Mouse (Mus musculus) bone marrow macrophage, adult 2 months (primary cell): Measurements from ENCODE around the gene Mlana. TPM values are rescaled to one million over a fixed set of nuclear protein-coding genes. Genes with fewer than 3 reads are reported as not detected.

Experiments used
- H3K27ac ChIP-seq: 2 replicates; pipeline ENCODE4 v1.5.1; 2012; ENCODE audit warnings: low read depth, low read length; ENCODE audit not compliant: insufficient read depth
- H3K4me1 ChIP-seq: 2 replicates; pipeline ENCODE4 v1.6.1; 2012; ENCODE audit warnings: low read length; ENCODE audit not compliant: control insufficient read depth, insufficient read depth
- H3K4me3 ChIP-seq: 2 replicates; pipeline ENCODE4 v1.5.1; 2012; ENCODE audit warnings: mild to moderate bottlenecking, low read length, moderate library complexity; ENCODE audit not compliant: insufficient read depth
- CTCF ChIP-seq: IDR thresholded peaks from 2 replicates; pipeline ENCODE4 v1.5.1; 2012; ENCODE audit warnings: low read depth, mild to moderate bottlenecking, low read length, moderate library complexity
- POLR2A ChIP-seq: IDR thresholded peaks from 2 replicates; pipeline ENCODE4 v1.6.1; 2012; ENCODE audit warnings: mild to moderate bottlenecking, low read depth, low read length, borderline replicate concordance
- polyA plus RNA-seq: library from polyadenylated mRNA; stranded (reverse); fragments of >200 nt; gene quantifications from 2 replicates; pipeline ENCODE4 v1.2.4, GENCODE M21; 2012; ENCODE audit not compliant: missing spikeins, insufficient read depth, insufficient read length

Gene Mlana
- polyA plus RNA-seq, 1 experiment: not detected

- TF ChIP-seq POLR2A (no peak), CTCF (no peak)
- no peak overlapping the region for H3K4me3 ChIP-seq
- H3K27ac ChIP-seq: no peak overlapping the region
- peaks cover 3% of the 10 kb centered on the region; the same call in 1 of the 2 replicates for H3K4me1 ChIP-seq
These were observed 784 bp upstream of the Mlana start for GRCm38 (mm10) chr19:29696840-29697239.

- Histone ChIP-seq H3K4me3 (no peak overlapping the region), H3K4me1 (peaks cover 3% of the 10 kb centered on the region; the same call in 1 of the 2 replicates), H3K27ac (no peak overlapping the region)
- TF ChIP-seq CTCF (no peak), POLR2A (no peak)
These were observed 4.1 kb downstream of the Mlana start for GRCm38 (mm10) chr19:29701707-29702106.

GRCm38 (mm10) chr19:29704436-29704835 lies 6.8 kb downstream of the Mlana start:
- no peak overlapping the region for H3K27ac ChIP-seq
- H3K4me1 ChIP-seq: no peaks in the 10 kb centered on the region
- H3K4me3 ChIP-seq: no peak overlapping the region
- TF ChIP-seq CTCF (no peak), POLR2A (no peak)

GRCm38 (mm10) chr19:29707314-29707898 lies 9.8 kb downstream of the Mlana start:
- H3K4me1 ChIP-seq: no peaks in the 10 kb centered on the region
- no peak for TF ChIP-seq POLR2A
- TF ChIP-seq CTCF: no peak
- H3K27ac ChIP-seq: no peak overlapping the region
- no peak overlapping the region for H3K4me3 ChIP-seq

- Histone ChIP-seq H3K27ac (no peak overlapping the region), H3K4me3 (peak overlapping the region; percentile 52), H3K4me1 (no peaks in the 10 kb centered on the region)
- TF ChIP-seq POLR2A (no peak), CTCF (no peak)
These were observed 10.4 kb downstream of the Mlana start for GRCm38 (mm10) chr19:29708003-29708402.

GRCm38 (mm10) chr19:29708461-29708860 lies 10.8 kb downstream of the Mlana start:
- TF ChIP-seq CTCF (no peak), POLR2A (no peak)
- H3K4me3 ChIP-seq: no peak overlapping the region
- H3K4me1 ChIP-seq: no peaks in the 10 kb centered on the region
- no peak overlapping the region for H3K27ac ChIP-seq

GRCm38 (mm10) chr19:29709461-29709860 lies 11.8 kb downstream of the Mlana start:
- no peaks in the 10 kb centered on the region for H3K4me1 ChIP-seq

GRCm38 (mm10) chr19:29713451-29713850 lies 15.8 kb downstream of the Mlana start:
- H3K4me1 ChIP-seq: no peaks in the 10 kb centered on the region
- no peak for TF ChIP-seq CTCF
- H3K4me3 ChIP-seq: no peak overlapping the region
- H3K27ac ChIP-seq: no peak overlapping the region

More at GRCm38 (mm10) chr19:29709461-29709860, 11.8 kb downstream of the Mlana start:
- no peak for TF ChIP-seq CTCF
- TF ChIP-seq POLR2A: no peak
- Histone ChIP-seq H3K4me3 (no peak overlapping the region), H3K27ac (no peak overlapping the region)

- Histone ChIP-seq H3K27ac (no peak overlapping the region), H3K4me3 (no peak overlapping the region), H3K4me1 (no peaks in the 10 kb centered on the region)
- TF ChIP-seq POLR2A (no peak), CTCF (no peak)
These were observed 20.2 kb downstream of the Mlana start for GRCm38 (mm10) chr19:29717854-29718253.

GRCm38 (mm10) chr19:29718476-29718875 lies 20.9 kb downstream of the Mlana start:
- TF ChIP-seq CTCF (no peak), POLR2A (no peak)
- Histone ChIP-seq H3K4me1 (no peaks in the 10 kb centered on the region), H3K27ac (no peak overlapping the region), H3K4me3 (no peak overlapping the region)

- no peak for TF ChIP-seq POLR2A
- TF ChIP-seq CTCF: no peak
- no peak overlapping the region for H3K27ac ChIP-seq
- H3K4me3 ChIP-seq: no peak overlapping the region
- no peaks in the 10 kb centered on the region for H3K4me1 ChIP-seq
These were observed 37.8 kb downstream of the Mlana start for GRCm38 (mm10) chr19:29735421-29735820.
